Mouse (Mus musculus) spleen, adult 2 months (tissue): ENCODE measurements at regions not wholly inside any gene's neighbourhood (a gene's known extent, or its start where the extent isn't known, plus 50 kb on each side); places are given as distances from the start of the nearest gene placed in this dataset.

Experiments
- DNase-seq, 2 experiments: peaks; one replicate each; pipeline versions ENCODE4 v3.0.0 to v3.0.0-alpha.2; 2012 to 2021; ENCODE audit warnings: low spot score in 2 of 2, low read depth in 1 of 2
- H3K27ac ChIP-seq: fragments of 200-500 bp; 2 replicates; pipeline ENCODE4 v1.5.1; 2012; ENCODE audit warnings: low read length, inconsistent platforms; ENCODE audit not compliant: insufficient read depth
- H3K27me3 ChIP-seq: fragments of 200-500 bp; 2 replicates; pipeline ENCODE4 v1.6.1; 2012; ENCODE audit warnings: mild to moderate bottlenecking, moderate library complexity, low read length, inconsistent platforms; ENCODE audit not compliant: control insufficient read depth, insufficient read depth
- H3K36me3 ChIP-seq: fragments of 200-500 bp; 2 replicates; pipeline ENCODE4 v1.6.1; 2012; ENCODE audit warnings: mild to moderate bottlenecking, low read length, inconsistent platforms; ENCODE audit not compliant: control insufficient read depth, insufficient read depth
- H3K4me1 ChIP-seq: fragments of 200-500 bp; 2 replicates; pipeline ENCODE4 v1.6.1; 2011; ENCODE audit warnings: inconsistent platforms; ENCODE audit not compliant: control insufficient read depth, insufficient read depth, insufficient read length
- H3K4me3 ChIP-seq: fragments of 200-500 bp; 2 replicates; pipeline ENCODE4 v1.5.1; 2011; ENCODE audit warnings: mild to moderate bottlenecking, inconsistent platforms; ENCODE audit not compliant: insufficient read depth, insufficient read length; ENCODE audit errors: extremely low read depth
- CTCF ChIP-seq: fragments of 200-500 bp; IDR thresholded peaks from 2 replicates; pipeline ENCODE4 v1.5.1; 2011; ENCODE audit warnings: mild to moderate bottlenecking, inconsistent platforms; ENCODE audit not compliant: insufficient read depth, insufficient read length, insufficient replicate concordance; ENCODE audit errors: extremely low read depth
- POLR2A ChIP-seq: fragments of 200-500 bp; IDR thresholded peaks from 2 replicates; pipeline ENCODE4 v1.6.1; 2011; ENCODE audit warnings: low read depth, low read length, inconsistent platforms
- WGBS: fragments of 180-500 bp; shearing (Covaris S2); methylation state at CpG from one replicate; pipeline ENCODE4 v1.1.7; 2018; 5-methylcytosine and 5-hydroxymethylcytosine counted together

DNA sequence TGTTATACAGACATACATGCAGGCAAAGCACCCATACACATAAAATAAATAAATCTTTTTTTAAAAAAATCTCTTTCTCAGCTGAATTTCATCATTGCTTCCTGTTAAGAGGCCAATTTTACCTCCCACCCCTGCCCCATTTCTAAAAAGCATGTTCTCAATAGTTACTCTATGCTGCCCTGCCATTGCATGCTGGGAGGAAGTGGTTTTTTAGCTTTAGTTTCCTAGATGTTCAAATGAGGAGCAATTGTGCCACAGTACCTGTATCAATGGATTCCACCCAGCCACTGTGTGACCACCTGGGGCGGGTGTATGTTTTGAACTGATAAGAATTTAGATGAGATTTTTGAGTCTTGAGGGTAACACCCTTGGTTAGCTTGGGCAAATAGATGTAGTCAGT lies 53.3 kb upstream of the Prkcq start:
- peak overlapping the region; percentile 52 for H3K27ac ChIP-seq
- no peaks in the 10 kb centered on the region for H3K27me3 ChIP-seq
- no peaks in the 10 kb centered on the region for H3K36me3 ChIP-seq
- 53% methylated on average over 1 of the region's 1 CpGs for WGBS
- H3K4me1 ChIP-seq: no peaks in the 10 kb centered on the region
- no peak overlapping the region for H3K4me3 ChIP-seq
- DNase-seq: peak; percentile 4 to 19
- TF ChIP-seq POLR2A (no peak), CTCF (no peak)

DNA sequence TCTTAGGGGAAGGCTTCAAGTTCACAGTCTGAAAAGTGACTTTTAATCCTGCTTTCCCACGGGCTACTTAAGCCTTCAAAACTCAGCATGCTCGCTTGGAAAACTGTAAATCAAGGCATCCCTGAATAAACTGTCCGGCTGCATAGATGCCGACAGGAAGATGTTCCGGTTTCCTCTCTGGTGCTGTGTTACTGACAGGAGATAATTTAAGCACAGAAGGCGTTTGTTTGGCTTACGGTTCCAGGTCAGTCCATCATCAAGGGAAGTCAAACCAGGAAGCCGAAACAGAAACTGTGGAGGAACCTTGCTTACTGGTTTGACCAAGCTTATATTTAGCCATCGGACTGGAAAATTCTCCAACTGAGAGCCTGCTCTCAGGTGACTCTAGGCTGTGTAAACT lies 52.6 kb upstream of the Prkcq start:
- H3K4me3 ChIP-seq: no peak overlapping the region
- H3K27ac ChIP-seq: peak overlapping the region; percentile 21; the same call in 1 of the 2 replicates
- no peaks in the 10 kb centered on the region for H3K36me3 ChIP-seq
- 60% methylated on average over 9 of the region's 9 CpGs for WGBS
- DNase-seq: no peak
- TF ChIP-seq POLR2A: no peak
- no peak for TF ChIP-seq CTCF
- no peaks in the 10 kb centered on the region for H3K27me3 ChIP-seq
- no peaks in the 10 kb centered on the region for H3K4me1 ChIP-seq
